Mouse (Mus musculus) stomach, embryonic 16.5 days (tissue): Measurements from ENCODE around the gene Edn2. TPM values are rescaled to one million over a fixed set of nuclear protein-coding genes. Genes with fewer than 3 reads are reported as not detected.

Experiments used
- ATAC-seq: fragments of 200-750 bp; cut with Nextera tagmentation; 2 replicates; pipeline ENCODE4 v1.8.0; 2017; ENCODE audit warnings: moderate number of reproducible peaks, moderate TSS enrichment; ENCODE audit not compliant: insufficient read depth, low FRiP score
- H3K27ac ChIP-seq: fragments of 300-500 bp; sonication (generic); 2 replicates; pipeline ENCODE4 v1.5.1; 2014; ENCODE audit warnings: low read length
- H3K27me3 ChIP-seq: fragments of 300-500 bp; sonication (generic); 2 replicates; pipeline ENCODE4 v1.6.1; 2014; ENCODE audit warnings: low read length, control low read depth, mixed read lengths; ENCODE audit not compliant: control insufficient read depth, insufficient read depth
- H3K36me3 ChIP-seq: fragments of 300-500 bp; sonication (generic); 2 replicates; pipeline ENCODE4 v1.6.1; 2014; ENCODE audit warnings: low read length; ENCODE audit not compliant: control insufficient read depth, insufficient read depth
- H3K4me1 ChIP-seq: fragments of 300-500 bp; sonication (generic); 2 replicates; pipeline ENCODE4 v1.6.1; 2014; ENCODE audit warnings: low read length, control low read depth, mixed read lengths; ENCODE audit not compliant: control insufficient read depth, insufficient read depth
- H3K4me2 ChIP-seq: fragments of 300-500 bp; sonication (generic); 2 replicates; pipeline ENCODE4 v1.6.1; 2014; ENCODE audit warnings: low read depth, low read length, mixed read lengths
- H3K4me3 ChIP-seq: fragments of 300-500 bp; sonication (generic); replicated peaks from 2 replicates; pipeline ENCODE4 v1.5.1; 2014; ENCODE audit warnings: mild to moderate bottlenecking, low read length
- H3K9ac ChIP-seq: fragments of 300-500 bp; sonication (generic); 2 replicates; pipeline ENCODE4 v1.6.1; 2014; ENCODE audit warnings: low read length
- H3K9me3 ChIP-seq: fragments of 300-500 bp; sonication (generic); replicated peaks from 2 replicates; pipeline ENCODE4 v1.6.1; 2016; ENCODE audit warnings: low read length, control low read depth; ENCODE audit not compliant: control insufficient read depth
- WGBS: fragments of 180-500 bp; shearing (Covaris S2); extraction: QIAGEN DNeasy Blood & Tissue Kit; methylation state at CpG from one replicate; pipeline ENCODE4 v1.1.7; 2014; 5-methylcytosine and 5-hydroxymethylcytosine counted together
- polyA plus RNA-seq: library from polyadenylated mRNA; unstranded; fragments of >200 nt; fragmentation: Nextera tagmentation; extraction: Ambion mirVana; gene quantifications from 2 replicates; pipeline ENCODE4 v1.2.1, GENCODE M21; 2015

The Edn2 gene
- polyA plus RNA-seq, 1 experiment from 2014 or later: 4.0 TPM

- Histone ChIP-seq H3K4me3 (no peak overlapping the region), H3K36me3 (no peaks in the 10 kb centered on the region), H3K9me3 (no peaks in the 10 kb centered on the region), H3K9ac (no peak overlapping the region), H3K4me2 (no peak overlapping the region), H3K4me1 (peaks cover 19% of the 10 kb centered on the region), H3K27me3 (no peaks in the 10 kb centered on the region; the same call in 1 of the 2 replicates), H3K27ac (no peak overlapping the region)
- 55% methylated on average over 6 of the region's 6 CpGs for WGBS
- no peak for ATAC-seq
Observed at GRCm38 (mm10) chr4:120150345-120150920, 10.6 kb upstream of the Edn2 start.

GRCm38 (mm10) chr4:120151906-120152305, 9.1 kb upstream of the Edn2 start:
- H3K4me2 ChIP-seq: no peak overlapping the region
- no peak overlapping the region for H3K9ac ChIP-seq
- no peaks in the 10 kb centered on the region; the same call in 1 of the 2 replicates for H3K27me3 ChIP-seq
- H3K4me1 ChIP-seq: peaks cover 12% of the 10 kb centered on the region
- no peaks in the 10 kb centered on the region for H3K36me3 ChIP-seq
- WGBS: 68% methylated on average over 6 of the region's 6 CpGs
- H3K9me3 ChIP-seq: no peaks in the 10 kb centered on the region
- H3K4me3 ChIP-seq: no peak overlapping the region
- no peak for ATAC-seq
- H3K27ac ChIP-seq: no peak overlapping the region

GRCm38 (mm10) chr4:120152648-120153047, 8.4 kb upstream of the Edn2 start:
- 63% methylated on average over 4 of the region's 4 CpGs for WGBS
- Histone ChIP-seq H3K9me3 (no peaks in the 10 kb centered on the region), H3K27ac (no peak overlapping the region), H3K4me3 (no peak overlapping the region), H3K9ac (no peak overlapping the region), H3K36me3 (no peaks in the 10 kb centered on the region), H3K27me3 (no peaks in the 10 kb centered on the region; the same call in 1 of the 2 replicates), H3K4me2 (no peak overlapping the region), H3K4me1 (peaks cover 12% of the 10 kb centered on the region)
- no peak for ATAC-seq

- Histone ChIP-seq H3K9me3 (no peaks in the 10 kb centered on the region), H3K4me1 (peaks cover 9% of the 10 kb centered on the region), H3K36me3 (no peaks in the 10 kb centered on the region), H3K27ac (no peak overlapping the region), H3K27me3 (no peaks in the 10 kb centered on the region), H3K4me2 (no peak overlapping the region), H3K9ac (no peak overlapping the region), H3K4me3 (no peak overlapping the region)
- 72% methylated on average over 3 of the region's 3 CpGs for WGBS
- no peak for ATAC-seq
Observed at GRCm38 (mm10) chr4:120153736-120154135, 7.3 kb upstream of the Edn2 start.

GRCm38 (mm10) chr4:120158714-120159310, 2.2 kb upstream of the Edn2 start:
- Histone ChIP-seq H3K9ac (peak overlapping the region; percentile 33; the same call in 1 of the 2 replicates), H3K36me3 (no peaks in the 10 kb centered on the region), H3K4me3 (no peak overlapping the region), H3K9me3 (no peaks in the 10 kb centered on the region), H3K4me2 (no peak overlapping the region), H3K4me1 (peaks cover 40% of the 10 kb centered on the region), H3K27ac (peak overlapping the region; percentile 42), H3K27me3 (no peaks in the 10 kb centered on the region)
- 38% methylated on average over 5 of the region's 5 CpGs for WGBS
- no peak for ATAC-seq

GRCm38 (mm10) chr4:120162586-120162985, 1.6 kb downstream of the Edn2 start:
- Histone ChIP-seq H3K4me2 (peak overlapping the region; percentile 59; the same call in 1 of the 2 replicates), H3K27me3 (no peaks in the 10 kb centered on the region), H3K9ac (no peak overlapping the region), H3K4me1 (peaks cover 41% of the 10 kb centered on the region), H3K36me3 (no peaks in the 10 kb centered on the region), H3K9me3 (no peaks in the 10 kb centered on the region), H3K27ac (peak overlapping the region; percentile 46), H3K4me3 (no peak overlapping the region)
- no peak for ATAC-seq
- 51% methylated on average over 8 of the region's 8 CpGs for WGBS

GRCm38 (mm10) chr4:120163242-120163641, 2.2 kb downstream of the Edn2 start:
- no peaks in the 10 kb centered on the region for H3K9me3 ChIP-seq
- 0 out of 2 replicates have a peak overlapping the region, but pooled peaks have one; percentile 46 for H3K27ac ChIP-seq
- H3K4me3 ChIP-seq: no peak overlapping the region
- ATAC-seq: peak; percentile 23; the same call in 1 of the 2 replicates
- 28% methylated on average over 11 of the region's 11 CpGs for WGBS
- peaks cover 41% of the 10 kb centered on the region for H3K4me1 ChIP-seq
- H3K9ac ChIP-seq: peak overlapping the region; percentile 48; the same call in 1 of the 2 replicates
- peak overlapping the region; percentile 2; the same call in 1 of the 2 replicates for H3K4me2 ChIP-seq
- no peaks in the 10 kb centered on the region for H3K27me3 ChIP-seq
- H3K36me3 ChIP-seq: no peaks in the 10 kb centered on the region

GRCm38 (mm10) chr4:120164316-120164715, 3.3 kb downstream of the Edn2 start:
- no peak for ATAC-seq
- no peak overlapping the region for H3K4me3 ChIP-seq
- H3K27ac ChIP-seq: no peak overlapping the region
- H3K4me2 ChIP-seq: no peak overlapping the region
- peaks cover 32% of the 10 kb centered on the region for H3K4me1 ChIP-seq
- no peaks in the 10 kb centered on the region for H3K27me3 ChIP-seq
- H3K36me3 ChIP-seq: no peaks in the 10 kb centered on the region
- 82% methylated on average over 5 of the region's 5 CpGs for WGBS
- no peaks in the 10 kb centered on the region for H3K9me3 ChIP-seq
- no peak overlapping the region for H3K9ac ChIP-seq

GRCm38 (mm10) chr4:120167778-120168177, 6.8 kb downstream of the Edn2 start:
- no peak overlapping the region for H3K27ac ChIP-seq
- 61% methylated on average over 6 of the region's 6 CpGs for WGBS

More at GRCm38 (mm10) chr4:120167778-120168177, 6.8 kb downstream of the Edn2 start:
- H3K36me3 ChIP-seq: no peaks in the 10 kb centered on the region
- no peaks in the 10 kb centered on the region for H3K27me3 ChIP-seq
- H3K9ac ChIP-seq: no peak overlapping the region
- H3K4me2 ChIP-seq: no peak overlapping the region
- H3K4me1 ChIP-seq: peaks cover 19% of the 10 kb centered on the region
- H3K4me3 ChIP-seq: no peak overlapping the region
- ATAC-seq: no peak
- H3K9me3 ChIP-seq: no peaks in the 10 kb centered on the region
